Mouse (Mus musculus): ENCODE measurements at regions not wholly inside any gene's neighbourhood (a gene's known extent, or its start where the extent isn't known, plus 50 kb on each side); places are given as distances from the start of the nearest gene placed in this dataset.

DNA sequence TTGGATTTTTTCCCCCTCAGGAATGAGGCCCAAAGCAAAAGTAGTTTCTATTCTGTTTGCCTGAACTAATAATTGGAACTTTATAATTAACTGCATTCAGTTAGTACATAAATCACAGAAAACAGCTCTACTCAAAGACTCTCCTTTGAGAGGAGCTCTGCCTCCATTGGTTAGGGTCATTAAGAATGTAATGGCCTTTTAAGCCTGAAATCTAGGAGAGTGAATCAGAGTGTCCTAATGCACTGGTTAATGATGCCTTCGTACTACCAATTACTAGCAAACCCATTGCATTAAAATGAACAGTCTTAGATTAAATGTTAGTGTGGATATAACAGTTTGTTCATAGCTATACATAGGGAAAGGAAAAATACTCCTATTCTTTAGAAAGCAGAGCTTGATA is 262.3 kb upstream of the Cdh10 start:
- Histone ChIP-seq H3K9ac (ENCODE audit: control insufficient read depth, low read depth, low read length, poor library complexity, severe bottlenecking) (no peak overlapping the region), H3K36me3 (ENCODE audit: control insufficient read depth in 1 of 2, insufficient read depth in 2 of 2, low read length in 2 of 2) (no peaks in the 10 kb centered on the region), H3K27ac (ENCODE audit: control insufficient read depth, low read depth, low read length) (no peak overlapping the region), H3K27me3 (ENCODE audit: control insufficient read depth in 1 of 2, insufficient read depth in 2 of 2, low read length in 2 of 2) (no peaks in the 10 kb centered on the region), H3K79me2 (ENCODE audit: control insufficient read depth, insufficient read depth, low read length, poor library complexity) (no peaks in the 10 kb centered on the region), H3K9me3 (replicated peaks; ENCODE audit: insufficient read depth, low read length) (no peaks in the 10 kb centered on the region), H3K4me3 (ENCODE audit: control insufficient read depth in 1 of 2, insufficient read depth in 1 of 2, low read depth in 2 of 2, low read length in 2 of 2) (no peak overlapping the region), H3K4me1 (ENCODE audit: control insufficient read depth in 1 of 2, insufficient read depth in 2 of 2, low read length in 2 of 2) (no peaks in the 10 kb centered on the region)
- DNase-seq (ENCODE audit: low read depth, low spot score), result no peak
- TF ChIP-seq MYB (IDR thresholded peaks at IDR 0.05; ENCODE audit: low read depth, low read length) (no peak), E2F4 (IDR thresholded peaks at IDR 0.05; ENCODE audit: borderline replicate concordance, low read depth, low read length) (no peak), MAZ (IDR thresholded peaks at IDR 0.05; ENCODE audit: low read depth, low read length) (no peak), POLR2AphosphoS5 (IDR thresholded peaks at IDR 0.05; ENCODE audit: borderline replicate concordance, low read depth, low read length) (no peak), TBP (IDR thresholded peaks at IDR 0.05; ENCODE audit: low read depth, low read length) (no peak), TCF12 (IDR thresholded peaks at IDR 0.05; ENCODE audit: low read depth, low read length) (no peak), MYC (IDR thresholded peaks at IDR 0.05; ENCODE audit: low read depth, low read length) (no peak)

Measured in MEL (cell line).